Mouse (Mus musculus) B cell, adult 2 months (primary cell): ENCODE results near the gene Man1a2.

Source experiments
- DNase-seq, 2 experiments: peaks; one replicate each; pipeline ENCODE4 v3.0.0; 2022

Gene Man1a2

GRCm38 (mm10) chr3:100685087-100685762 is at the start of gene Man1a2:
Gene Man1a2 (minus strand): TSS chr3:100685503.
- DNase-seq = peak; percentile 88 to 89

GRCm38 (mm10) chr3:100734482-100735154 is 49.3 kb upstream of the Man1a2 start:
- DNase-seq = no peak

GRCm38 (mm10) chr3:100731896-100732295 is 46.6 kb upstream of the Man1a2 start:
- no peak for DNase-seq

- DNase-seq = no peak
Observed at GRCm38 (mm10) chr3:100731347-100731746, 46.0 kb upstream of the Man1a2 start.

- no peak for DNase-seq
Observed at GRCm38 (mm10) chr3:100728008-100728712, 42.9 kb upstream of the Man1a2 start.

GRCm38 (mm10) chr3:100725960-100726674 is 40.8 kb upstream of the Man1a2 start:
- no peak for DNase-seq

GRCm38 (mm10) chr3:100720786-100721300 is 35.5 kb upstream of the Man1a2 start:
- DNase-seq = no peak

- no peak for DNase-seq
Observed at GRCm38 (mm10) chr3:100716241-100716640, 30.9 kb upstream of the Man1a2 start.

GRCm38 (mm10) chr3:100715367-100715766 is 30.1 kb upstream of the Man1a2 start:
- DNase-seq = no peak

GRCm38 (mm10) chr3:100713142-100714005 is 28.1 kb upstream of the Man1a2 start:
- no peak for DNase-seq

- DNase-seq = peak; percentile 77 to 85
Observed at GRCm38 (mm10) chr3:100712140-100712539, 26.8 kb upstream of the Man1a2 start.

GRCm38 (mm10) chr3:100711486-100711885 is 26.2 kb upstream of the Man1a2 start:
- DNase-seq = no peak

- no peak for DNase-seq
Observed at GRCm38 (mm10) chr3:100707117-100707516, 21.8 kb upstream of the Man1a2 start.

- DNase-seq = no peak
Observed at GRCm38 (mm10) chr3:100705128-100705667, 19.9 kb upstream of the Man1a2 start.

GRCm38 (mm10) chr3:100703847-100704644 is 18.7 kb upstream of the Man1a2 start:
- DNase-seq = peak; percentile 28 to 29

- peak; percentile 53 to 57 for DNase-seq
Observed at GRCm38 (mm10) chr3:100702875-100703846, 17.9 kb upstream of the Man1a2 start.

- no peak for DNase-seq
Observed at GRCm38 (mm10) chr3:100688747-100689146, 3.4 kb upstream of the Man1a2 start.

- no peak for DNase-seq
Observed at GRCm38 (mm10) chr3:100686756-100687155, 1.5 kb upstream of the Man1a2 start.

GRCm38 (mm10) chr3:100685763-100686370 is 564 bp upstream of the Man1a2 start:
- peak; percentile 76 to 84 for DNase-seq
